ENCODE assay signal across 16 mouse cellular contexts in genomic region chr5:89056370-89056769, GRCm38 (mm10).
A peak's percentile ranks its signal among the peaks of the same experiment; 100 is the strongest.
DNase-seq lines count a peak whose midpoint lies in the region; TF ChIP-seq lines count a peak whose summit lies in the region.
"Had no signal": no experiment of that assay in that cellular context is flagged by ENCODE, and none has a peak within 500 bp of the region (broad histone marks: within the 10 kb centered on the region; RNA-seq: fewer than 3 reads in every experiment).

No protein-coding gene starts in this region.

- DNase-seq in frontal cortex, adult 2 months (ENCODE audit: extremely low spot score in 1 of 2, low spot score in 1 of 2): peak; percentile 22 to 61
- no peak for DNase-seq in frontal cortex, postnatal 10 days (ENCODE audit: low spot score in 2 of 2)
- peak; percentile 81 to 84 for DNase-seq in cerebellum, adult 18-20 months
- DNase-seq in layer of hippocampus, adult 2 months (ENCODE audit: low spot score in 2 of 2): peak; percentile 59 to 71
- peak; percentile 18 for DNase-seq in right cerebral cortex, postnatal 14 days
- DNase-seq in kidney, postnatal 4 days: no peak
- DNase-seq in lung, postnatal 36 days: no peak
- no peak for DNase-seq in testis, postnatal 14 days (ENCODE audit: low spot score)
- DNase-seq: adrenal gland, postnatal 10 days; kidney, adult 2 months; liver, postnatal 0 days; retina, postnatal 1 day; thymus, postnatal 25 days had no signal

- no peak for TF ChIP-seq CTCF in layer of hippocampus, adult 2 months (conservative IDR thresholded peaks at IDR 0.05)

- H3K27ac ChIP-seq in layer of hippocampus, adult 2 months: peak overlapping the region; percentile 2
- H3K27ac ChIP-seq: hindbrain, embryonic 15.5 days; macrophage; midbrain, embryonic 15.5 days had no signal

- no peak overlapping the region for H3K4me3 ChIP-seq in layer of hippocampus, adult 2 months
- H3K4me3 ChIP-seq: hindbrain, embryonic 15.5 days; midbrain, embryonic 15.5 days had no signal

Comparison
In these comparisons a context has a peak if more than half of its experiments do, and no peak if none do; other contexts are left out.
1. DNase-seq: peak in frontal cortex, adult 2 months (2 of 2), cerebellum, adult 18-20 months (2 of 2), layer of hippocampus, adult 2 months (2 of 2) and right cerebral cortex, postnatal 14 days (single experiment); none in frontal cortex, postnatal 10 days (0 of 2), kidney, postnatal 4 days (0 of 2), lung, postnatal 36 days (single experiment) and testis, postnatal 14 days (single experiment).